Mouse (Mus musculus) liver, adult 2 months (tissue): Measurements from ENCODE around the gene Frmd7.

Experiments used
- CTCF ChIP-seq: fragments of 200-500 bp; IDR thresholded peaks from 2 replicates; pipeline ENCODE4 v1.5.1; 2011; ENCODE audit warnings: low read depth, low read length, control low read depth
- POLR2A ChIP-seq: fragments of 200-500 bp; IDR thresholded peaks from 2 replicates; pipeline ENCODE4 v1.6.1; 2011; ENCODE audit warnings: low read length, control low read depth; ENCODE audit not compliant: insufficient read depth; ENCODE audit errors: extremely low read depth

- TF ChIP-seq POLR2A (no peak), CTCF (no peak)
Measured at GRCm38 (mm10) chrX:50874246-50875002, 68.1 kb downstream of the Frmd7 start.
